Mouse (Mus musculus) kidney, postnatal 0 days (tissue): Measurements from ENCODE around the gene Hps3. TPM values are rescaled to one million over a fixed set of nuclear protein-coding genes. Genes with fewer than 3 reads are reported as not detected.
A peak's percentile ranks its signal among the peaks of the same experiment; 100 is the strongest.
"Not testable (repeated sequence)": the region's sequence is repeated elsewhere in the genome, so short reads cannot be mapped to it uniquely, and the experiment has no call there.

Experiments
- ATAC-seq: fragments of 200-750 bp; cut with Nextera tagmentation; replicated peaks from 2 replicates; pipeline ENCODE4 v1.8.0; 2017; ENCODE audit warnings: low read depth, moderate number of reproducible peaks, moderate TSS enrichment, moderate library complexity; ENCODE audit not compliant: low FRiP score
- DNase-seq: peaks from one replicate; pipeline ENCODE4 v3.0.0-alpha.2; 2016; ENCODE audit warnings: low spot score
- H3K27ac ChIP-seq: fragments of 300-500 bp; sonication (generic); 2 replicates; pipeline ENCODE4 v1.5.1; 2014; ENCODE audit warnings: mild to moderate bottlenecking
- H3K27me3 ChIP-seq: fragments of 300-500 bp; sonication (generic); 2 replicates; pipeline ENCODE4 v1.6.1; 2014; ENCODE audit warnings: low read length, mixed read lengths; ENCODE audit not compliant: insufficient read depth
- H3K36me3 ChIP-seq: fragments of 300-500 bp; sonication (generic); 2 replicates; pipeline ENCODE4 v1.6.1; 2014; ENCODE audit warnings: low read length, mixed read lengths; ENCODE audit not compliant: insufficient read depth
- H3K4me1 ChIP-seq: fragments of 300-500 bp; sonication (generic); replicated peaks from 2 replicates; pipeline ENCODE4 v1.6.1; 2014; ENCODE audit warnings: antibody characterized with exemption, low read length, mixed read lengths; ENCODE audit not compliant: insufficient read depth
- H3K4me2 ChIP-seq: fragments of 300-500 bp; sonication (generic); 2 replicates; pipeline ENCODE4 v1.6.1; 2014; ENCODE audit warnings: mild to moderate bottlenecking, low read length, moderate library complexity, mixed read lengths
- H3K4me3 ChIP-seq: fragments of 300-500 bp; sonication (generic); replicated peaks from 2 replicates; pipeline ENCODE4 v1.5.1; 2014; ENCODE audit warnings: low read depth, low read length
- H3K9ac ChIP-seq: fragments of 300-500 bp; sonication (generic); 2 replicates; pipeline ENCODE4 v1.6.1; 2014; ENCODE audit warnings: low read depth, low read length
- H3K9me3 ChIP-seq: fragments of 300-500 bp; sonication (generic); replicated peaks from 2 replicates; pipeline ENCODE4 v1.6.1; 2016; ENCODE audit warnings: low read length, inconsistent platforms, mixed read lengths
- CTCF ChIP-seq: IDR thresholded peaks from 2 replicates; pipeline ENCODE4 v1.5.1; 2016; ENCODE audit warnings: antibody characterized with exemption, low read depth, mild to moderate bottlenecking, moderate library complexity
- WGBS: fragments of 180-500 bp; shearing (Covaris S2); extraction: QIAGEN DNeasy Blood & Tissue Kit; methylation state at CpG from one replicate; pipeline ENCODE4 v1.1.7; 2014; 5-methylcytosine and 5-hydroxymethylcytosine counted together
- polyA plus RNA-seq: library from polyadenylated mRNA; unstranded; fragments of >200 nt; fragmentation: Nextera tagmentation; extraction: Ambion mirVana; gene quantifications from 2 replicates; pipeline ENCODE4 v1.2.1, GENCODE M21; 2015

Hps3 gene
- polyA plus RNA-seq = 10.8 and 11.6 TPM in 2 replicates

DNA sequence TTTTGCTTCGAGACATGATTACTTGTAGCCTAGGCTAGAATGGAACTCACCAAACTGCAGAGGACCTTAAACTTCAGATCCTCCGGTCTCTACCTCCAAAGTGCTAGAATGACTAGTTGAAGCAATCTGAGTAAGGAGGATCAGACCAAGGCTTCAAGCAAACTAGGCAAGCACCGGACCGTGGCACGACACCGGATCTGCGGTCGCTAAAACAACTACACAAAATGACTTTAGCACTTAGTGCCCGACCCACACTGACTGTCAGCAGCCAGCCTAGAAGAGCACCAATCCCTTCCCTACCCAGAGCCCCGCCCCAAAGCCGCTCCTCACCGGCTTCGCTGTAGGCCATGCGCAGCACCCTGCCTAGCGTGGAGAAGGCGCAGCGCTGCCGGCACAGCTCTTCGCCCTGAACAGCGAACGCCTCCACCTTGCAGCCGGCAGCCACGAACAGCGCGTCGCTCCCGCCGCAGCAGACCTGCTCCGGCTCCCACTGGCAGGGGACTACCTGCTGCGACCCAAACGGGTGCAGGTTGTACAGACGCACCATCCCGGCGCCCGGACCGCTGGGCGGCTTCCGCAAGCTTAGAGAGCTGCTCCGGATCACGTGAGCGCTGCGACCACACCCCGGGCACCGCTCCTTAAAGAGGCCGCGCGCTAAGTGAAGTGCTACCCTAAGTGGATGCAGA is at the start of gene Hps3:
Gene Hps3 (minus strand): TSS at position 597 of the 686 bp plus-strand sequence.
- H3K4me1 ChIP-seq = peaks cover 9% of the 10 kb centered on the region; the same call in 1 of the 2 replicates
- ATAC-seq = peak; percentile 99
- no peak for TF ChIP-seq CTCF
- peak within 1 kb of the TSS; percentile 56 for H3K9ac ChIP-seq
- peak; percentile 90 for DNase-seq
- under 1% methylated on average over 47 of the region's 47 CpGs for WGBS
- peak within 1 kb of the TSS; percentile 63 for H3K4me3 ChIP-seq
- no peaks in the 10 kb centered on the region for H3K36me3 ChIP-seq
- no peaks in the 10 kb centered on the region for H3K9me3 ChIP-seq
- peak within 1 kb of the TSS; percentile 81 for H3K27ac ChIP-seq
- peak within 1 kb of the TSS; percentile 74 for H3K4me2 ChIP-seq
- no peaks in the 10 kb centered on the region for H3K27me3 ChIP-seq

DNA sequence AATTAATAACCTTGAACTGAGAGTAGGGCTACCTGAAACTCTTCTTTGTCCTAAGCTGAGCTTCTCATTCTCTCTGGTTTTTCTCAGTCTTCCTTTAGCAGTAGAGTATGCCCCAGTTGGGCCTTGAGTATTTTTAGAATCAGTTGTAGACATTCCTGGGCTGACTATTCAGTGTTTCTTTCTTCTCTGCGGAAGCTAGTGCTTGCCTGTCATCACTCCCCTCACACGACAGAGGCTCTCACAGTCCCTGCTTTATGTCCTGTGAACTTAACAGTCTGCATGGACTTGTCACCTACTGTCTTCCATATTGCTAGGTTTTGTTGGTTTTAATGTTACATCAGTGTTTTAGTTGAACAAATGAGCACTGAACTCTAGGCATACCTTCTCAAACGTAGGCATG is 47.0 kb upstream of the Hps3 start:
- Histone ChIP-seq H3K36me3 (no peaks in the 10 kb centered on the region), H3K4me3 (no peak overlapping the region), H3K9me3 (no peaks in the 10 kb centered on the region), H3K9ac (no peak overlapping the region), H3K27ac (no peak overlapping the region), H3K4me2 (no peak overlapping the region), H3K27me3 (no peaks in the 10 kb centered on the region), H3K4me1 (no peaks in the 10 kb centered on the region)
- no peak for ATAC-seq
- no peak for DNase-seq
- no peak for TF ChIP-seq CTCF
- 75% methylated on average over 3 of the region's 3 CpGs for WGBS

DNA sequence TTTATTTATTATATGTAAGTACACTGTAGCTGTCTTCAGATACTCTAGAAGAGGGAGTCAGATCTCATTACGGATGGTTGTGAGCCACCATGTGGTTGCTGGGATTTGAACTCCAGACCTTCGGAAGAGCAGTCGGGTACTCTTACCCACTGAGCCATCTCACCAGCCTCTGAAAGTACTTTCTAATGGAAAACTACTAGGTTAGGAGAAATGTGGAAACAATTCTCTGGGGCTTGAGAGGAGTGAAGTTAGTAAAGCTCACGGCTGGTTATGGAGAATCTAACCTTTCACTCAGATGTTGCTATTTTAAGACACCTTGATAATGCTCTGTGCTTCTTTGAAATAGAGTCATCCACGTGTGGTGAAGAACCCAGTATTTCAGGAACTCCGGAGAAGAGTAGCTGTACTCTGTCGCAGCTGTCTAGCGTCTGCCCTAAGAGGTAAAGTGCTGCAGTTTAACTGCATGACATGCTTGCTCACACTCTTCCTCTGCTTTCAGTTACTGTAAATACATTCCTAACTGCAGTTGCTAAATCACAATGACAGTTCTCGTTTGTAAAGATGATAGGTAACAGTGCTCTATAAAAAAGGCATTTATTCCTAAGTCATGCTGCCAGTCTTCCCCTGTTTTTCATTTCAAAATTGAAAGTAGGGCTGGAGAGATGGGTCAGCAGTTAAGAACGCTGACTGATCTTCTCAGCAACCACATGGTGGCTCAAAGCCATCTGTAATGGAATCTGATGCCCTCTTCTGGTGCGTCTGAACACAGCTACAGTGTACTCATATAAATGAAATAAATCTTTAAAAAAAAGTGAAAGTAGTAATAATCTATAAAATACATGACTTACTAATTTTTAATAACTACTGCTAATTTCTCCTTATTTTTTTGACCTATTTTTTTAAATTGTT is 41.3 kb upstream of the Hps3 start:
- TF ChIP-seq CTCF = peak; percentile 68
- Histone ChIP-seq H3K4me2 (no peak overlapping the region), H3K9me3 (no peaks in the 10 kb centered on the region), H3K4me1 (no peaks in the 10 kb centered on the region), H3K36me3 (peaks cover 7% of the 10 kb centered on the region; the same call in 1 of the 2 replicates), H3K4me3 (no peak overlapping the region), H3K27me3 (no peaks in the 10 kb centered on the region), H3K9ac (no peak overlapping the region), H3K27ac (no peak overlapping the region)
- WGBS = 80% methylated on average over 11 of the region's 11 CpGs
- DNase-seq (peak; percentile 16), ATAC-seq (no peak)

DNA sequence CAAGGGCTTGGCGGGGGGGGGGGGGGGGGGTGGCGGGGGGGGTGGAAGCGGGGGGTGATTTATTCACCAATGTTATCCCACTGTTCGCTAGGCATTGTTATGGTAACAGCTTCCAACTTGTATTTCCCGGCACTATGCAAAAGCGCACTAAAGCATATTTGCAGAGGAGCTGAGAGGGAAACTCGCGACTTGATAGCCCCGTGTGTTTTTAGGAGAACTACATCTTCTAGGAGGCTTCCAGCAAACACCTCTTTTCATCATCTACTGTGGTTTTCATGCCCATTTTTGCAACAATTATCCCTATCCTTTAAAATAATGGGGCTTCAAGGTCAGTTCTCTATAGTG is 23.1 kb upstream of the Hps3 start:
- Histone ChIP-seq H3K4me3 (peak overlapping the region; percentile 80), H3K27me3 (no peaks in the 10 kb centered on the region), H3K36me3 (no peaks in the 10 kb centered on the region), H3K27ac (no peak overlapping the region), H3K4me2 (peak overlapping the region; percentile 74), H3K9me3 (no peaks in the 10 kb centered on the region), H3K9ac (peak overlapping the region; percentile 37; the same call in 1 of the 2 replicates), H3K4me1 (0 out of 2 replicates have a peak, but pooled peaks cover 4% of the 10 kb centered on the region)
- 0% methylated on average over 6 of the region's 9 CpGs for WGBS
- DNase-seq (peak; percentile 50), ATAC-seq (no peak)
- no peak for TF ChIP-seq CTCF

DNA sequence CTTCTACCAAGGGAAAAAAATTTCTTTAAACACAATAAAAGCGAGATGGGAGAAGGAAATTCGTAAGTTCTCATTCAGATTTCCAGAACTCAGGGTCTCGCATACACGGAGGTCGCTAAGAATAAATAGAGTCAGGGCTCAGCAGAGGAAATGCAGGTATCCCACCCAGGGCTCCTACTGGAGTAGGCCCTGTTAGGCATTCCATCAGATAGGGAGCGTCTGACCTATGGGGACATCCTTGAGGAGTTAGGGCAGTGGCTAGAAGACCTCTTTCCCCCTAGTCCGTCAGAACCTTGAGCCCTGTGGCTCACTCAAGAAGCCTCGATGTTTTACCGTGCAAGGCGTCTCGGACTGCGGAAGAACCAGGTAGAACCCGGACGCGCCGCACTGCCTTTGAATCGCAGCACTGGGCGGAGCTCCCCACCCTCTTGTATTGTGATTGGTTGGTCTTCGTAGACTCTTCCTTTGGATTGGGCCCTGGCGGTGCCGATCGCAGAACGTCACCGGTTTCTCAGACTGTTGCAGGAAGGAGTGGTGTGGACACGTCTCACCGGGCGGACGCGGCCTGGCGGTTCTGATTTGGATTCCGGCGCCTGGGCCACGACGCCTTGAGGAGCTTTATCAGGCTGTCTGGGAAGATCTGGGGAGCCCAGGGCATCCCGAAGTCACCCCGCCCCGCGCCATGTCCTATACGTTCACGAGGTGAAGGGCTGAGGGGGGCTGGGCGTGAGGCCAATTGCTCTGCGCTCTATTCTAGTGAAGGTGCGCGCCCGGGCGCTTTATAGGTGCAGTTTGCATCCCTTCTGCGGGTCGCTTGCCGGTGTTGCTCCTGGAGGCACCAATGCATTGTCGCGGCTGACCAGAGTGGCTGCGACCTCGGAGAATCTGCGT is 22.4 kb upstream of the Hps3 start, which contains the start of gene Hltf:
Gene Hltf (plus strand): TSS at position 506 of the 891 bp plus-strand sequence.
- Histone ChIP-seq H3K4me2 (peak within 1 kb of the TSS; percentile 74), H3K9me3 (no peaks in the 10 kb centered on the region), H3K36me3 (no peaks in the 10 kb centered on the region), H3K4me1 (0 out of 2 replicates have a peak, but pooled peaks cover 4% of the 10 kb centered on the region), H3K4me3 (peak within 1 kb of the TSS; percentile 80), H3K9ac (peak within 1 kb of the TSS; percentile 79), H3K27me3 (no peaks in the 10 kb centered on the region), H3K27ac (peak within 1 kb of the TSS; percentile 87)
- under 1% methylated on average over 51 of the region's 54 CpGs for WGBS
- DNase-seq (peak; percentile 98), ATAC-seq (peak; percentile 100)
- no peak for TF ChIP-seq CTCF

DNA sequence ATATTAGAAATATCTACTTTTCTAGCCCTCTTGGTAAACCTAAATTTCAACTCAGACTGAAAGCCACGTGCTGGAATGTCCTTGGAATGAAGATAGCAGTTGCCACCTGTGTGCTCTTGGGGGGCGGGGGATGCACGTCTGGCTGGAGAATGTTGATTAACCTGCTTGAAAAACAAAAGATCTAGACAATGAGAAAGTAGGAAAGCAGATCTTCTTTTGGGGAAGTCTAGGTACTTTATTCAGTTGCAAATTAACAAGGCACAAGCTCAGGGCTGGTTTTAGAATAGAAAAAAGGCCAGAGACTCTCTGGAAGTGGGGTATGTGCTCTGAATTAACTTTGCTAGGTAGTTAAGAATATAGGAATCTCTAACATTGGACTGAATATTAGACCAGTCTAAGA is 9.6 kb upstream of the Hps3 start:
- H3K4me3 ChIP-seq, ATAC-seq, H3K27me3 ChIP-seq, H3K4me1 ChIP-seq, H3K36me3 ChIP-seq, H3K9ac ChIP-seq, H3K4me2 ChIP-seq, DNase-seq, H3K9me3 ChIP-seq, H3K27ac ChIP-seq: not testable (repeated sequence)
- 64% methylated on average over 3 of the region's 3 CpGs for WGBS

DNA sequence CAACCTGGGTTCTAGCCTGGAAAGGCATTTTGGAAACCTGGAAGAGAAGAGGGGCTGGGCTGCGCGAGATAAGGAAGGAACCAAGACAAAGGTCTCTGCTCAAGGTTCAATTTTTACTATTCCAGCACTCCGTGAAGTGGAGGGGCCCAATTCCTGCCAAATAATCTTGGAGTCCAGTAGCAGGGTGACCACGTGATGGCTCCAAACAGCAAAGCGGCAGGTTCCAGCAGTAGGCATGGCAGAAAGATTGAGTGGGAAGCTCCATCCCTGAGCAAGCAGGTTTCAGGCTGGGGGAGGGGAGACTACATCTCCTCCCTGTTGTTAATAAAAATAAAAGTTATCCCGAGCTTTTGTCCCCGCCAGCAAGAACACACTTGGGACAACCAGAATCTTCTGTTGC is 6.3 kb upstream of the Hps3 start:
- not testable (repeated sequence) for H3K9ac ChIP-seq, H3K9me3 ChIP-seq, H3K27me3 ChIP-seq, H3K36me3 ChIP-seq, DNase-seq, H3K27ac ChIP-seq, H3K4me1 ChIP-seq, ATAC-seq, H3K4me2 ChIP-seq, H3K4me3 ChIP-seq
- WGBS = 89% methylated on average over 7 of the region's 7 CpGs
